Mouse (Mus musculus): ENCODE measurements around the gene Slc16a8. TPM values are rescaled to one million over a fixed set of nuclear protein-coding genes. Genes with fewer than 3 reads are reported as not detected.

Slc16a8 gene
- total and polyA plus RNA-seq, 3 experiments: 0.08 to 0.83 TPM; not detected in 1

DNA sequence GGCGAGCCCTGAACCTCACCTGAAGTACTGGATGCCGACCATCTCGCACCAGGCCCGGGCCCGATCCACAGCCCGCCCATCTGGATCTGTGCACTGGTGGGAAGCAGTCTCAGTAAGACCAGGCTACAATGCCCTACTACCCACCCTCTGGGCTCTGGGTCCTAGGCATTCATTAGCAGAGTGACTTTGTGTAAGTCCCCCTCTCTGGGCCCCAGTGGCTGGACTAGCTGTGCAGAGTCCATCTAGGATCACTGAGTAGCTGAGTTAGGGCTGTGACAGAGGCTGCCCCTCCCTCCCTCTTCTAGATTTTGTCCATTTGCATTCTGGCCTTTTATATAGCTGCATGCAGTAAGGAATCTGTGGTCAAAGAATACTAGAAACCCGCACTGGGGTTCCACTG, 32.5 kb upstream of the Slc16a8 start:
- H3K4me2 ChIP-seq (ENCODE audit: insufficient read depth, low read depth, poor library complexity, severe bottlenecking): no peak overlapping the region
- TF ChIP-seq USF1 (IDR thresholded peaks at IDR 0.05; ENCODE audit: low read depth, low read length) (no peak), IRF4 (IDR thresholded peaks at IDR 0.05; ENCODE audit: low read depth, low read length) (no peak), E2F4 (IDR thresholded peaks at IDR 0.05; ENCODE audit: insufficient replicate concordance, low read depth, low read length) (no peak), ETS1 (conservative IDR thresholded peaks at IDR 0.05; ENCODE audit: low read depth, low read length) (no peak), TBP (conservative IDR thresholded peaks at IDR 0.05; ENCODE audit: low read depth, low read length) (no peak), SIN3A (IDR thresholded peaks at IDR 0.05; ENCODE audit: low read length) (no peak), ZNF384 (IDR thresholded peaks at IDR 0.05; ENCODE audit: low read depth, low read length) (no peak), MXI1 (IDR thresholded peaks at IDR 0.05; ENCODE audit: low read depth, low read length) (no peak)
- H3K9me3 ChIP-seq (replicated peaks; ENCODE audit: low read length): no peaks in the 10 kb centered on the region
- H3K36me3 ChIP-seq (replicated peaks in 1 of 2; ENCODE audit: control insufficient read depth in 1 of 2, insufficient read depth in 1 of 2, low read length in 1 of 2): peaks cover 48 to 88% of the 10 kb centered on the region in 2 experiments
- no peaks in the 10 kb centered on the region for H3K27me3 ChIP-seq (replicated peaks)
- no peak overlapping the region for H3K9ac ChIP-seq (ENCODE audit: insufficient read depth, low read depth)
- no peak for DNase-seq (ENCODE audit: extremely low read depth)
- H3K4me3 ChIP-seq (replicated peaks in 1 of 3; ENCODE audit: low read depth in 2 of 3, low read length in 2 of 3, poor library complexity in 1 of 3): no peak overlapping the region
- no peak overlapping the region for H3K27ac ChIP-seq (ENCODE audit: insufficient read depth, low read depth)
- in situ Hi-C loops (cut with MboI; ENCODE audit: low pct_ligation_motif_present, low pct_unique_long_range_greater_than_20kb, low sequenced_read_pairs) (loop anchor here (5.0 kb wide), 2 partner anchors 35 to 180 kb away; no protein-coding TSS in a partner anchor), dilution Hi-C loops (cut with MboI; ENCODE audit: extremely low pct_ligation_motif_present, extremely low pct_unique_long_range_greater_than_20kb, low sequenced_read_pairs) (no loop called here)
- H3K4me1 ChIP-seq (ENCODE audit: control insufficient read depth in 1 of 2, insufficient read depth in 2 of 2): peaks cover 4 to 9% of the 10 kb centered on the region in 2 experiments; a peak in 3 of 4 replicates
- H3K79me2 ChIP-seq (replicated peaks; ENCODE audit: control insufficient read depth, extremely low read depth, insufficient read depth, poor library complexity, severe bottlenecking): no peaks in the 10 kb centered on the region

DNA sequence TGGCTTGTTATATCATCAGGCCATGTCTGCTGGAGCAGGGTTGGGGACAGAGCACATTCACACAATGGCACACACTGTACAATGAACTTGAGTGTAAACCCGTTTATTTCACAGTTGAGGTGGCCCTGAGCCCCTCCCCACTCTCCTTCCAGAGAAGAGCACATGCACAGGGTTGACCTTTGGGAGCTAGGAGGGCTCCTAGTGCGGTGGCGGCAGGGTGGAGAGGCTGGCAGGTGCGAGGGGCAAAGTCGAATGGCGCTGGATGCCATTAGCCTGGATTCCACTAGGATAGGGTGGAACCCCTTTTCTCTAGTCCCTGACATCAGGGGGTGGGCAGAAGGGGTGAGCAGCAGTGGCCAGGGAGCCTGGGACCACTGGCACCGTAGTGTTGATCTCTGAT, 31.6 kb upstream of the Slc16a8 start:
- peaks cover 4 to 9% of the 10 kb centered on the region in 2 experiments; a peak in 3 of 4 replicates for H3K4me1 ChIP-seq (ENCODE audit: control insufficient read depth in 1 of 2, insufficient read depth in 2 of 2)
- H3K9ac ChIP-seq (ENCODE audit: insufficient read depth, low read depth): no peak overlapping the region
- peaks cover 44 to 79% of the 10 kb centered on the region in 2 experiments for H3K36me3 ChIP-seq (replicated peaks in 1 of 2; ENCODE audit: control insufficient read depth in 1 of 2, insufficient read depth in 1 of 2, low read length in 1 of 2)
- H3K4me3 ChIP-seq (replicated peaks in 1 of 3; ENCODE audit: low read depth in 2 of 3, low read length in 2 of 3, poor library complexity in 1 of 3): no peak overlapping the region
- no peaks in the 10 kb centered on the region for H3K9me3 ChIP-seq (replicated peaks; ENCODE audit: low read length)
- dilution Hi-C loops (cut with MboI; ENCODE audit: extremely low pct_ligation_motif_present, extremely low pct_unique_long_range_greater_than_20kb, low sequenced_read_pairs) (no loop called here), in situ Hi-C loops (cut with MboI; ENCODE audit: low pct_ligation_motif_present, low pct_unique_long_range_greater_than_20kb, low sequenced_read_pairs) (loop anchor here (5.0 kb wide), 2 partner anchors 36 to 181 kb away; no protein-coding TSS in a partner anchor)
- no peaks in the 10 kb centered on the region for H3K27me3 ChIP-seq (replicated peaks)
- H3K4me2 ChIP-seq (ENCODE audit: insufficient read depth, low read depth, poor library complexity, severe bottlenecking): no peak overlapping the region
- DNase-seq (ENCODE audit: extremely low read depth): no peak
- TF ChIP-seq RAD21 (IDR thresholded peaks at IDR 0.05; ENCODE audit: low read depth, low read length) (no peak), JUND (conservative IDR thresholded peaks at IDR 0.05; ENCODE audit: low read depth, low read length) (no peak), ZKSCAN1 (IDR thresholded peaks at IDR 0.05; ENCODE audit: borderline replicate concordance, low read depth, low read length) (no peak), ELF1 (IDR thresholded peaks at IDR 0.05; ENCODE audit: low read depth, low read length) (no peak), TCF12 (IDR thresholded peaks at IDR 0.05; ENCODE audit: low read depth, low read length) (no peak), HCFC1 (IDR thresholded peaks at IDR 0.05; ENCODE audit: low read depth, low read length) (no peak), NRF1 (IDR thresholded peaks at IDR 0.05; ENCODE audit: low read depth, low read length) (no peak), CTCF (conservative IDR thresholded peaks at IDR 0.05 in 1 of 2, IDR thresholded peaks at IDR 0.05 in 1 of 2; ENCODE audit: low read depth in 2 of 2, low read length in 2 of 2) (no peak), JUN (IDR thresholded peaks at IDR 0.05; ENCODE audit: insufficient read depth, low read depth, low read length) (no peak), SIN3A (IDR thresholded peaks at IDR 0.05; ENCODE audit: low read length) (no peak), CHD2 (IDR thresholded peaks at IDR 0.05; ENCODE audit: low read length) (no peak), NELFE (IDR thresholded peaks at IDR 0.05; ENCODE audit: low read depth, low read length) (no peak), TBP (conservative IDR thresholded peaks at IDR 0.05; ENCODE audit: low read depth, low read length) (no peak)
- no peaks in the 10 kb centered on the region for H3K79me2 ChIP-seq (replicated peaks; ENCODE audit: control insufficient read depth, extremely low read depth, insufficient read depth, poor library complexity, severe bottlenecking)
- no peak overlapping the region for H3K27ac ChIP-seq (ENCODE audit: insufficient read depth, low read depth)
